Mouse (Mus musculus): Measurements from ENCODE around the gene Tmem160. TPM values are rescaled to one million over a fixed set of nuclear protein-coding genes. Genes with fewer than 3 reads are reported as not detected.

The Tmem160 gene
- polyA plus RNA-seq, 1 experiment from 2014 or later: 87.9 TPM

- H3K27ac ChIP-seq (ENCODE audit: low read length): no peak overlapping the region
- H3K4me1 ChIP-seq (ENCODE audit: insufficient read depth, low read depth, low read length): no peaks in the 10 kb centered on the region
- H3K9me3 ChIP-seq (ENCODE audit: low read length): no peaks in the 10 kb centered on the region
- no peak overlapping the region for H3K4me3 ChIP-seq (ENCODE audit: low read depth, low read length)
- H3K4me2 ChIP-seq (replicated peaks; ENCODE audit: low read depth, low read length): no peak overlapping the region
- DNase-seq (ENCODE audit: low spot score) (no peak), ATAC-seq (no peak)
- H3K27me3 ChIP-seq (replicated peaks; ENCODE audit: insufficient read depth, low read length): no peaks in the 10 kb centered on the region
- H3K9ac ChIP-seq (replicated peaks; ENCODE audit: low read depth): no peak overlapping the region
- no peak for TF ChIP-seq EP300 (IDR thresholded peaks at IDR 0.05)
- WGBS: 56% methylated on average over 3 of the region's 3 CpGs
- H3K36me3 ChIP-seq (ENCODE audit: insufficient read depth, low read length): peaks cover 60% of the 10 kb centered on the region
Observed at GRCm38 (mm10) chr7:16433352-16433971, 19.1 kb upstream of the Tmem160 start.

GRCm38 (mm10) chr7:16435088-16435487 is 17.5 kb upstream of the Tmem160 start:
- Histone ChIP-seq H3K36me3 (ENCODE audit: insufficient read depth, low read length) (peaks cover 45% of the 10 kb centered on the region), H3K4me2 (replicated peaks; ENCODE audit: low read depth, low read length) (no peak overlapping the region), H3K4me3 (ENCODE audit: low read depth, low read length) (no peak overlapping the region), H3K4me1 (ENCODE audit: insufficient read depth, low read depth, low read length) (no peaks in the 10 kb centered on the region), H3K27ac (ENCODE audit: low read length) (no peak overlapping the region), H3K9me3 (ENCODE audit: low read length) (no peaks in the 10 kb centered on the region), H3K27me3 (replicated peaks; ENCODE audit: insufficient read depth, low read length) (no peaks in the 10 kb centered on the region), H3K9ac (replicated peaks; ENCODE audit: low read depth) (no peak overlapping the region)
- TF ChIP-seq CTCF (IDR thresholded peaks at IDR 0.05): no peak
- no peak for TF ChIP-seq EP300 (IDR thresholded peaks at IDR 0.05)
- 88% methylated on average over 9 of the region's 9 CpGs for WGBS
- DNase-seq (ENCODE audit: low spot score) (no peak), ATAC-seq (no peak)

GRCm38 (mm10) chr7:16441241-16441640 is 11.3 kb upstream of the Tmem160 start:
- Histone ChIP-seq H3K36me3 (ENCODE audit: insufficient read depth, low read length) (no peaks in the 10 kb centered on the region), H3K4me3 (ENCODE audit: low read depth, low read length) (no peak overlapping the region), H3K4me2 (replicated peaks; ENCODE audit: low read depth, low read length) (no peak overlapping the region), H3K4me1 (ENCODE audit: insufficient read depth, low read depth, low read length) (no peaks in the 10 kb centered on the region), H3K9me3 (ENCODE audit: low read length) (no peaks in the 10 kb centered on the region), H3K27ac (ENCODE audit: low read length) (no peak overlapping the region), H3K27me3 (replicated peaks; ENCODE audit: insufficient read depth, low read length) (no peaks in the 10 kb centered on the region), H3K9ac (replicated peaks; ENCODE audit: low read depth) (no peak overlapping the region)
- TF ChIP-seq CTCF (IDR thresholded peaks at IDR 0.05): peak; percentile 51
- no peak for TF ChIP-seq EP300 (IDR thresholded peaks at IDR 0.05)
- peak; percentile 45 for DNase-seq (ENCODE audit: low spot score)
- ATAC-seq: peak; percentile 33; the same call in 1 of the 2 replicates

DNA sequence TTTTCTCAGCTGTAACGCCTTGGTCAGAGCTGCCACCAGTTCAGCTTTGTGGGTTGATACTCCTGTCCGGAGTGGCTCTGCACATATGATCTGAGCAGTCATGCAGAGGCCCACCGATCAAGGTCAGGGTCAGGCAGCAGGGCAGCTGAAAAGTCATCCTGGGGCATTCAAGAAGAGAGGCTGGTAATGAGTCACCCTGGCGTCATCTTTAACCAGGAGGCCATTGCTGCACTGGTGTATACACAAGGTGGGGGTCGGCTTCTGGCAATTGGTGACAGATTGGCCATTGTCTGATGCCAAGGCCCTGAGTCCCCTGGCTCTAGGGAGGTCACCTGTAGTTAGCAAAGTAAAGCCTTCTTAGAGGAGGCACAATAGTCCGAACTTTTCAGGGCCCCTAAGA is 923 bp upstream of the Tmem160 start:
- Histone ChIP-seq H3K4me2 (replicated peaks; ENCODE audit: low read depth, low read length) (no peak overlapping the region), H3K9ac (replicated peaks; ENCODE audit: low read depth) (no peak overlapping the region), H3K27ac (ENCODE audit: low read length) (no peak overlapping the region), H3K36me3 (ENCODE audit: insufficient read depth, low read length) (no peaks in the 10 kb centered on the region), H3K9me3 (ENCODE audit: low read length) (no peaks in the 10 kb centered on the region), H3K27me3 (replicated peaks; ENCODE audit: insufficient read depth, low read length) (no peaks in the 10 kb centered on the region), H3K4me1 (ENCODE audit: insufficient read depth, low read depth, low read length) (0 out of 2 replicates have a peak, but pooled peaks cover 5% of the 10 kb centered on the region), H3K4me3 (ENCODE audit: low read depth, low read length) (no peak overlapping the region)
- WGBS: 72% methylated on average over 6 of the region's 6 CpGs
- ATAC-seq (no peak), DNase-seq (ENCODE audit: low spot score) (no peak)
- no peak for TF ChIP-seq CTCF (IDR thresholded peaks at IDR 0.05)
- TF ChIP-seq EP300 (IDR thresholded peaks at IDR 0.05): no peak

GRCm38 (mm10) chr7:16453118-16453711 is 636 bp downstream of the Tmem160 start:
- ATAC-seq: peak; percentile 38
- no peaks in the 10 kb centered on the region for H3K27me3 ChIP-seq (replicated peaks; ENCODE audit: insufficient read depth, low read length)
- H3K4me1 ChIP-seq (ENCODE audit: insufficient read depth, low read depth, low read length): 0 out of 2 replicates have a peak, but pooled peaks cover 5% of the 10 kb centered on the region
- 0% methylated on average over 23 of the region's 23 CpGs for WGBS
- no peaks in the 10 kb centered on the region for H3K9me3 ChIP-seq (ENCODE audit: low read length)
- TF ChIP-seq EP300 (IDR thresholded peaks at IDR 0.05): no peak
- no peak for TF ChIP-seq CTCF (IDR thresholded peaks at IDR 0.05)
- H3K36me3 ChIP-seq (ENCODE audit: insufficient read depth, low read length): no peaks in the 10 kb centered on the region
- DNase-seq (ENCODE audit: low spot score): peak; percentile 54
- peak overlapping the region; percentile 98 for H3K4me2 ChIP-seq (replicated peaks; ENCODE audit: low read depth, low read length)
- H3K9ac ChIP-seq (replicated peaks; ENCODE audit: low read depth): peak overlapping the region; percentile 44; the same call in 1 of the 2 replicates
- H3K4me3 ChIP-seq (ENCODE audit: low read depth, low read length): peak overlapping the region; percentile 77
- peak overlapping the region; percentile 38; the same call in 1 of the 2 replicates for H3K27ac ChIP-seq (ENCODE audit: low read length)

GRCm38 (mm10) chr7:16455016-16455415 is 2.4 kb downstream of the Tmem160 start:
- WGBS: 94% methylated on average over 14 of the region's 14 CpGs
- Histone ChIP-seq H3K4me1 (ENCODE audit: insufficient read depth, low read depth, low read length) (0 out of 2 replicates have a peak, but pooled peaks cover 5% of the 10 kb centered on the region), H3K9ac (replicated peaks; ENCODE audit: low read depth) (no peak overlapping the region), H3K27me3 (replicated peaks; ENCODE audit: insufficient read depth, low read length) (no peaks in the 10 kb centered on the region), H3K36me3 (ENCODE audit: insufficient read depth, low read length) (no peaks in the 10 kb centered on the region), H3K27ac (ENCODE audit: low read length) (no peak overlapping the region), H3K9me3 (ENCODE audit: low read length) (no peaks in the 10 kb centered on the region), H3K4me3 (ENCODE audit: low read depth, low read length) (no peak overlapping the region), H3K4me2 (replicated peaks; ENCODE audit: low read depth, low read length) (no peak overlapping the region)
- ATAC-seq (no peak), DNase-seq (ENCODE audit: low spot score) (no peak)
- TF ChIP-seq CTCF (IDR thresholded peaks at IDR 0.05): no peak
- TF ChIP-seq EP300 (IDR thresholded peaks at IDR 0.05): no peak

All from lung, postnatal 0 days (tissue).